Mouse (Mus musculus) heart, embryonic 13.5 days (tissue): ENCODE data around the gene Syn3. TPM values are rescaled to one million over a fixed set of nuclear protein-coding genes. Genes with fewer than 3 reads are reported as not detected.

Experiments used
- ATAC-seq: fragments of 200-750 bp; cut with Nextera tagmentation; 2 replicates; pipeline ENCODE4 v1.8.0; 2017; ENCODE audit warnings: moderate TSS enrichment; ENCODE audit not compliant: insufficient number of reproducible peaks, low FRiP score, low TSS enrichment; ENCODE audit errors: extremely low read depth
- H3K27ac ChIP-seq: fragments of 300-500 bp; sonication (generic); replicated peaks from 2 replicates; pipeline ENCODE4 v1.5.1; 2015; ENCODE audit warnings: moderate library complexity, mild to moderate bottlenecking, inconsistent platforms
- H3K27me3 ChIP-seq: fragments of 300-500 bp; sonication (generic); replicated peaks from 2 replicates; pipeline ENCODE4 v1.6.1; 2015; ENCODE audit warnings: mild to moderate bottlenecking, inconsistent platforms
- H3K36me3 ChIP-seq: fragments of 300-500 bp; sonication (generic); 2 replicates; pipeline ENCODE4 v1.6.1; 2015; ENCODE audit warnings: mild to moderate bottlenecking, inconsistent platforms
- H3K4me1 ChIP-seq: fragments of 300-500 bp; sonication (generic); 2 replicates; pipeline ENCODE4 v1.6.1; 2015; ENCODE audit warnings: inconsistent platforms
- H3K4me2 ChIP-seq: fragments of 300-500 bp; sonication (generic); 2 replicates; pipeline ENCODE4 v1.6.1; 2015; ENCODE audit warnings: inconsistent platforms, mild to moderate bottlenecking, moderate library complexity
- H3K4me3 ChIP-seq: fragments of 300-500 bp; sonication (generic); 2 replicates; pipeline ENCODE4 v1.5.1; 2015; ENCODE audit warnings: moderate library complexity, mild to moderate bottlenecking, inconsistent platforms
- H3K9ac ChIP-seq: fragments of 300-500 bp; sonication (generic); 2 replicates; pipeline ENCODE4 v1.6.1; 2015; ENCODE audit warnings: inconsistent platforms, mild to moderate bottlenecking, moderate library complexity
- H3K9me3 ChIP-seq: fragments of 300-500 bp; sonication (generic); 2 replicates; pipeline ENCODE4 v1.6.1; 2016; ENCODE audit warnings: inconsistent platforms
- WGBS: fragments of 180-500 bp; shearing (Covaris S2); methylation state at CpG from one replicate; pipeline ENCODE4 v1.1.7; 2015; ENCODE audit warnings: mixed read lengths; 5-methylcytosine and 5-hydroxymethylcytosine counted together
- polyA plus RNA-seq: library from polyadenylated mRNA; unstranded; fragments of >200 nt; fragmentation: Nextera tagmentation; extraction: Ambion mirVana; gene quantifications from 2 replicates; pipeline ENCODE4 v1.2.1, GENCODE M21; 2015

The Syn3 gene
- polyA plus RNA-seq, 1 experiment from 2014 or later: 1.5 TPM

DNA sequence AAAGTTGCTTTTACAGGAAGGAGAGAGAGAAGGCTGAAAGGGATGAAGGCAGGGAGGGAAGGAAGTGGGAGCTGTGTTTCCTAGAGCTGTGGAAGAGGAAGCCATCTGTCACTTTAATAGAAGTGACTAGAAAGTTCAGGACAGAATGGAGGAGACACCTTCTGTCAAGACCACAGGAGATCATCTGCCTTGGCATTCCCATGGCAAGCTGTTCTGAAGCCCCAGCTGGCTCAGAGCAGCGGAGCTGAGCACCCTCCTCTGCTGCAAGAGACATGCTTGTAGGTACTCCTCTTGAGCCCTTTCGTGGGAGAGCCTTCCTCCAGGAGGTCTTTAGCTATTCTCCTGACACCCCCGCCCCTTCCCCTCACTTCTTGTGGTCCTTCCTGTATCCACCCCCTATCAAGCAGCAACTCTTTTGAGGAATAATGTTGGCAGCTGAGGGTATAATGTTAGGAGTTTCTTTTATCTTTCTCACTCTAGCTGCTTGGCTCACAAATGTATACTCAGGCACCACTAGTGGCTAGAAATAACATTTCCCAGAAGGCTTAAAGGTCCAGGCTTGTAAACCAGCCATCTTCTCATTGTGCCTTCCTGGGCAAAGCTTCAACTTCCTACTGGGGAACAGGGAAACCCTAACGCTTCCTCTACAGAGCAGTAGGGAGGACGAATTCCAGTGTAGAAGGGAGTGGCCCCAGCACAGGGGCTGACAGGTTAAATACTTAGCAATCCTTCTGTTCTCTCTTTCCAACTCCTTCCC lies 436.3 kb downstream of the Syn3 start:
- Histone ChIP-seq H3K27ac (no peak overlapping the region), H3K4me1 (peaks cover 8% of the 10 kb centered on the region), H3K9me3 (peaks cover 7% of the 10 kb centered on the region), H3K9ac (no peak overlapping the region), H3K4me3 (no peak overlapping the region), H3K4me2 (no peak overlapping the region), H3K36me3 (no peaks in the 10 kb centered on the region), H3K27me3 (peaks cover 5% of the 10 kb centered on the region; the same call in 1 of the 2 replicates)
- no peak for ATAC-seq
- 42% methylated on average over 5 of the region's 5 CpGs for WGBS

DNA sequence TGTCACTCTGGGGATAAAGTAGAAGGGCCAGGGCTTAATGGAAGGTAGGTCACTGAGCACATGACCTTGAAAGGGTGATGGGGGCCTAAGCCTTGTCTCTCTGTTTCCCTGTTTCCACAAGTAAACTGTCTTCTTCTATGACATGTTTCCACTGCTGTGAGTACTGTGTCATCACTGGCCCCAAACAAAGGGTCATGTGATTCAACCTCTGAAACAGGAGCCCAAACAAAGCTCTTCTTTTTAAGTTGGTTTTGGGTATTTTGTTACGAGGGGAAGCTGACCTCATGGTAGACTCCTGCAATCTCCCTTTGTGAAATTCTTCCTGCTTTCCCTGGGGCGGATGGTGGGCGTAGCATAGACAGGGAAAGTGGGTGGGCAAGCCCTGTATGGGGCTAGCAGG lies 438.4 kb downstream of the Syn3 start:
- Histone ChIP-seq H3K9ac (no peak overlapping the region), H3K27me3 (no peaks in the 10 kb centered on the region), H3K9me3 (peaks cover 12% of the 10 kb centered on the region), H3K4me1 (peaks cover 8% of the 10 kb centered on the region), H3K36me3 (no peaks in the 10 kb centered on the region), H3K27ac (no peak overlapping the region), H3K4me3 (no peak overlapping the region), H3K4me2 (no peak overlapping the region)
- WGBS: 63% methylated on average over 3 of the region's 3 CpGs
- ATAC-seq: no peak

DNA sequence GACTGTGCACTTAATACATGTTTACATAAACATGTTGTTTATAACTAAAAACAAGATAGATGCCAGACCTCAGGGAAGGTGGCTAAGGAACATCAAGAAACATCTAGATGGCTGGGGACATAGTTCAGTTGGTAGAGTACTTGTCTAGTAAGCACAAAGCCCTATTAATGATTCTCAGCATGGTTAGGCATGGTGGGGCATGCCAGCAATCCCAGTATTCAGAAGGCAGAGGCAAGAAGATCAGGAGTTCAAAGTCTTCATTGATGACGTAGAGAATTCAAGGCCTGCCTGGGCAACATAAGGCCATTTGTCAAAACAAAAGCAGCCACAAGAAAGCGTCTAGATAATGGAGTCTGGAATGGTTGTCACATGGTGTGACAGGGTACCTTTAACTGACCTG lies 441.0 kb downstream of the Syn3 start:
- Histone ChIP-seq H3K4me2 (no peak overlapping the region), H3K36me3 (no peaks in the 10 kb centered on the region), H3K9ac (no peak overlapping the region), H3K27me3 (no peaks in the 10 kb centered on the region), H3K27ac (no peak overlapping the region), H3K4me1 (peaks cover 11% of the 10 kb centered on the region; the same call in 1 of the 2 replicates), H3K9me3 (peaks cover 12% of the 10 kb centered on the region), H3K4me3 (no peak overlapping the region)
- WGBS: 33% methylated on average over 2 of the region's 2 CpGs
- ATAC-seq: no peak

DNA sequence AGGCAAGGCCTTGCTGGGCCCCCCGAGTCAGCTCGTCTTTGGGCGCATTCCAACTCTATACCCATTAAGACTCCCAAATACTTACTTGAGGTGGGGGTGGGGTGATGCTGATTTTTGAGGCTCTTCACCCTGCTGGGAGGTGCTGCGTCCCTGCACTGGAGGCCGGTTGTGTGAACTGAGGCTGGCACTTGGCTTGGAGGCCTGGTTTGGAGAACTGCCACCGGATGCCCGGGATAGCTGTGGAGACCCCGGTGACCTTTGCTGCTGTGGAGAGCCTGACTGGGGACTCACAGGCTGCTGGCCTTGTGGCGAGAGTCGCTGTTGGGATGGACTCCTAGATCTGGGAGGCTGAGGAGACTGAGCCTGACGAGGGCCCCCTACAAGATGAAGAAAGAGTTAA lies 441.4 kb downstream of the Syn3 start:
- ATAC-seq: no peak
- Histone ChIP-seq H3K9ac (no peak overlapping the region), H3K9me3 (peaks cover 12% of the 10 kb centered on the region), H3K27ac (no peak overlapping the region), H3K27me3 (no peaks in the 10 kb centered on the region), H3K4me2 (no peak overlapping the region), H3K4me1 (peaks cover 15% of the 10 kb centered on the region; the same call in 1 of the 2 replicates), H3K36me3 (no peaks in the 10 kb centered on the region), H3K4me3 (no peak overlapping the region)
- WGBS: 73% methylated on average over 11 of the region's 11 CpGs

DNA sequence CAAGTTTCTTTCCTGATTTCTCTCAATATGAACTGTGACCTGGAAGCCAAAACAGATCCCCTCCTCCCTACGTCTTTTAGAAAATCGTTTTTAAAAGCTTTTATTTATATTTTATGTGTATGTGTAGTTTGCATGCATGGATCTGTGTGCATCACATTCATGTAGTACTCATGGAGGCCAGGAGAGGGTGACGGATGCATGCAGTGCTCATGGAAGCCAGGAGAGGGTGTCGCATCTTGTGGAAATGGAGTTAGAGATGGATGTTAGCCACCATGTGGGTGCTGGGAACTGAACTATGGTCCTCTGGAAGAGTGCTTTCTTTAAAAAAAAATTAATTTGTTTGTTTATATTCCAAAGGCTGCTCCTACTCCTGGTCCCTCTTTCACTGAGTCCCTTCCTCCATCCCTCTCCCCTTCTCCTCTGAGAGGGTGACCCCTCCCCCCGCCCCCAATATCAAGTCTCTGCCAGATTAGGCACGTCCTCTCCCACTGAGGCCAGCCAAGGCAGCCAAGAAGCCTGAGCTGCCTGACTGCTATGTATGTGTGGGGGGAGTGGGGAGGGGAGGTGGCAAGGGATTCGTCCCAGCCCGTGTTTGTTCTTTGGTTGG lies 442.3 kb downstream of the Syn3 start:
- WGBS: 75% methylated on average over 8 of the region's 8 CpGs
- H3K4me2 ChIP-seq: no peak overlapping the region
- no peak for ATAC-seq
- no peaks in the 10 kb centered on the region for H3K27me3 ChIP-seq
- H3K9me3 ChIP-seq: peaks cover 7% of the 10 kb centered on the region
- peaks cover 17% of the 10 kb centered on the region; the same call in 1 of the 2 replicates for H3K4me1 ChIP-seq
- H3K27ac ChIP-seq: no peak overlapping the region
- no peak overlapping the region for H3K9ac ChIP-seq
- H3K36me3 ChIP-seq: no peaks in the 10 kb centered on the region
- H3K4me3 ChIP-seq: no peak overlapping the region

DNA sequence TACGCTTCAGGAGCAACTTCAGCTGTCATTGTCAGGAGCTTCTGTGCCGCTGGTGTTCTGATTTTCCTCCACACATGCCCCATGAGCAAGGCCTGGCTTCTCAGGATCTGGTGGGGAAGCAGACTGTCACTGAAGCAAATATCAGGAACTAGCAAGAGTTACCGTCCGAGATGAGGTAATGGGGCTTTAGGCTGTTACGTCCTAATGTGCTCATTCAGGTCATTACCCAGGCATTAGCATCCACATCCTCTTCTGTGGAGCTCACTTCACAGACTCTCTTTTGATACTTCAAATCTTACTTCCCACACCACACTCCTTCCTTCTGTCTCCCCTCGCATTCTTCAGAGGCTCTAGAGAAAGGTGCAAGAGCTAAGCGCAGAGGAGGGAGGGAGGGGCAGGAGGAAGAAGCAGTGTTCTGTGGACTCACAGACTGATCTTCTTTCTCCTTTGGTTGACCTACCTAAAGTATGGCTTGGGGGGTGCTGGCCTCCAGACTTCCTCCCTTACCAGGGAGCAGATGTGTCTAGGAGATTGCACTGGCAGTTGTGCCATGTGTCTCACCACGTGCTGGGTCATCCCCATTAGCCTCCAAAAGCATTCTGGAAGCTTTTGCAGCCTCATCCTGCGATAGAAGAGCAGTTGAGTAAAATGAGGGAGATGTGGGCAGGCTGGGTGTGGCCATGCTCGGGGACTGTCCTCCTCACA lies 445.7 kb downstream of the Syn3 start:
- no peak overlapping the region for H3K27ac ChIP-seq
- no peak overlapping the region for H3K4me3 ChIP-seq
- no peaks in the 10 kb centered on the region for H3K27me3 ChIP-seq
- H3K4me1 ChIP-seq: peaks cover 16% of the 10 kb centered on the region; the same call in 1 of the 2 replicates
- 0 out of 2 replicates have a peak, but pooled peaks cover 5% of the 10 kb centered on the region for H3K9me3 ChIP-seq
- peaks cover 6% of the 10 kb centered on the region for H3K36me3 ChIP-seq
- no peak for ATAC-seq
- H3K4me2 ChIP-seq: no peak overlapping the region
- WGBS: 75% methylated on average over 10 of the region's 10 CpGs
- no peak overlapping the region for H3K9ac ChIP-seq

DNA sequence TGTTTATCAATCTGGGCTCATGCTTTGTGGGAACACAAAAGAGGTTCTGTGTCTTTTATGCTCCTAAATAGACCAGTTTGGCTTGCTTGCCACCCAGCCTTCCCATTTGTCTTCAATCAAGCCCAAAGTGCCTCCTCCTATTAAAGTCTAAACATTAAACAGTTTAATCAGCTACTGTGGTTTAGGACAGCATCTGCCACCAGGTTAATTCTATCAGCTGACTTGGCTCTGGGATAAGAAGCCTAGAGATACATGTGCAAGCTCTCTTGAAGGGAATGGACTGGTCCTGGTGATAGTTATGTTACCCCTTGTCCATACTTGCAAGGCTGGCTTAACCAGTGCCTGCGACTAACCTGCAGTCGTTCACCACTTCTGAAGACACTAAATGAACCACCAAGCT lies 448.2 kb downstream of the Syn3 start:
- no peak overlapping the region for H3K4me3 ChIP-seq
- no peaks in the 10 kb centered on the region for H3K9me3 ChIP-seq
- ATAC-seq: no peak
- no peak overlapping the region for H3K27ac ChIP-seq
- H3K27me3 ChIP-seq: no peaks in the 10 kb centered on the region
- no peak overlapping the region for H3K9ac ChIP-seq
- H3K36me3 ChIP-seq: peaks cover 25% of the 10 kb centered on the region
- 86% methylated on average over 2 of the region's 2 CpGs for WGBS
- H3K4me1 ChIP-seq: peaks cover 12% of the 10 kb centered on the region; the same call in 1 of the 2 replicates
- no peak overlapping the region for H3K4me2 ChIP-seq

DNA sequence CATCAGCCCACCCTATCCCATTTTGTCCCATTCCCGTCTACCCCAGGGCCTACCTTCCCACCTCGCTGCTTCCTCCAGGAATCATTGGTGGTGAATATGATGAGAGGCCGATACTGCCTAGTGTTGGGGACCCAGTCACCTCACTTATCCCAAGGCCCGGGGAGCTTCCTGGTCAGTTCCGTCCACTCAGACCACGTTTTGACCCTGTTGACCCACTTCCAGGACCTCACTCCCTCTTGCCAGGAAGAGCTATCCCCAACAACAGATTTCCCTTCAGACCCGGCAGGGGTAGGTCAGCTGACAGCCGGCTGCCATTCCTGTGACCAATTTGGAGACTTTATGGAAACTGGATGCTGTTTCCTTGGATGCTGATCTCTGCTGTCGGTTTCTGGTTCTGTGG lies 450.9 kb downstream of the Syn3 start:
- Histone ChIP-seq H3K27me3 (no peaks in the 10 kb centered on the region), H3K4me3 (no peak overlapping the region)

DNA sequence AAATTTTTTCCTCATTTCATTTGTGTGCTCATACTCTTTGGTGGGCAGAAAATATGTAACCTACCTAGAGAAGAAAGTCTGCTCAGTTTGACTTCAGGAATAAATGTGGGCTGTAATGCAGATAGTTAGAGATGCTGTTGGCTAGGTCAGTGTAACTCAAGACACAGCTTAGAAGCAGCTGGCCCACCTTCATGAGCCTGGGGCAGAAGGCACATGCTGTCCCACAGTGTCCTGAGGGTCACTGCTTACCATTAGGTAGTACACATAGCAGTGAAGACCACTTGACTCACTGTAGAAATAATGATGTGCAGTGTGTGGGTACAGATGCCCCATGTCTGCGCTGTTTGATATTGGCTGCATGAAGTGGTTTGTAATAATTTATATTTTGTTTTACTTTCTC lies 452.3 kb downstream of the Syn3 start:
- no peaks in the 10 kb centered on the region for H3K27me3 ChIP-seq
- H3K9ac ChIP-seq: no peak overlapping the region
- WGBS: 100% methylated on average over 1 of the region's 1 CpGs
- no peaks in the 10 kb centered on the region for H3K9me3 ChIP-seq
- peaks cover 56% of the 10 kb centered on the region for H3K36me3 ChIP-seq
- no peak overlapping the region for H3K27ac ChIP-seq
- no peak for ATAC-seq
- H3K4me2 ChIP-seq: no peak overlapping the region
- no peaks in the 10 kb centered on the region for H3K4me1 ChIP-seq
- no peak overlapping the region for H3K4me3 ChIP-seq

More for the DNA sequence above, 450.9 kb downstream of the Syn3 start:
- no peak overlapping the region for H3K4me2 ChIP-seq
- H3K4me1 ChIP-seq: 0 out of 2 replicates have a peak, but pooled peaks cover 7% of the 10 kb centered on the region
- 87% methylated on average over 9 of the region's 9 CpGs for WGBS
- H3K9ac ChIP-seq: no peak overlapping the region
- no peak for ATAC-seq
- H3K9me3 ChIP-seq: no peaks in the 10 kb centered on the region
- H3K27ac ChIP-seq: no peak overlapping the region
- peaks cover 45% of the 10 kb centered on the region for H3K36me3 ChIP-seq

DNA sequence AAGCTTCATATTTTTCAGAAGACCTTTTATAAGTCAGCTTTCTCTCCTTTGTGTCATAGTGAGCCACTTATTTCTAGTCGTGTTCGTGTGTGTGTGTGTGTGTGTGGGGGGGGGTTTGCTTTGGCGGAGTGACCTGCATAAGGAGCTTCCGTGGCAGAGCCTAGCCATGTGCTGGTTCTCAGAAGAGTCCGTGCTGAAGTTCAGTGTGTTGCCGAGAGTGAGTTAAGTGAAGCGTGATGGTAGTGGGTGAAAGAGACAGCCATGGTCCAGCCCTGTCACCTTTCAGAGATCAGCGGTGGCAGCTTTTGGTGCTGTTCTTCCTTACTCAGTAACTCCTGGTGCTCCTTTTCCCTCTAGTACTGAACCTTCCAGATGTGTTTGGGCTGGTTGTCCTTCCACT lies 454.6 kb downstream of the Syn3 start:
- 91% methylated on average over 8 of the region's 8 CpGs for WGBS
- no peak overlapping the region for H3K4me3 ChIP-seq
- H3K9ac ChIP-seq: no peak overlapping the region
- no peaks in the 10 kb centered on the region for H3K27me3 ChIP-seq
- no peak overlapping the region for H3K4me2 ChIP-seq
- no peaks in the 10 kb centered on the region for H3K9me3 ChIP-seq
- ATAC-seq: no peak
- no peak overlapping the region for H3K27ac ChIP-seq
- no peaks in the 10 kb centered on the region for H3K4me1 ChIP-seq
- peaks cover 57% of the 10 kb centered on the region for H3K36me3 ChIP-seq

DNA sequence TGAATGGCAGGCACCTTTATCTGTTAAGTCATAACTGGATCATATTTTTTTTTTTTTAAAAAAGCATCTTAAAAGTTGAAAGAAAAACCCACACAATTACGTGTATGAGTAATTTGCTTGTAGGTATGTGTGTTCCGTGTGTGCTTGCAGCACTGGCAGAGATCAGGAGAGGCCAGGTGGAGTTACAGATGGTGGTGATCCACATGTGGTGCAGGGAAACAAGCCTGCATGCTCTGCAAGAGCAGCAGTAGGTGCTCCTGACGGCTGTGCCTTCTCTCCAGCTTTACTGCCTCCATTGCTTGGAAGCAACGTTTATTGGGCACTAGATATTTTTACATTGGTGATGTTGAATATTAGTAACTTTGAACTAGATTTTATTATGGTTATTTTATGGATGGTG lies 455.0 kb downstream of the Syn3 start:
- Histone ChIP-seq H3K9ac (no peak overlapping the region), H3K4me3 (no peak overlapping the region), H3K36me3 (peaks cover 60% of the 10 kb centered on the region), H3K27me3 (no peaks in the 10 kb centered on the region), H3K4me1 (no peaks in the 10 kb centered on the region), H3K4me2 (no peak overlapping the region), H3K27ac (no peak overlapping the region), H3K9me3 (no peaks in the 10 kb centered on the region)
- 79% methylated on average over 4 of the region's 4 CpGs for WGBS
- ATAC-seq: no peak
